Mouse (Mus musculus) CD4-positive, CD25-positive, alpha-beta regulatory T cell, adult 4 months (primary cell): ENCODE data around the gene Rps12-ps3. TPM values are rescaled to one million over a fixed set of nuclear protein-coding genes. Genes with fewer than 3 reads are reported as not detected.

Experiments used
- ATAC-seq: one replicate; pipeline ENCODE4 v1.8.0; 2017
- polyA plus RNA-seq, 2 experiments: library from polyadenylated mRNA; unstranded; fragments of 100-300 nt; shearing (Covaris generic); gene quantifications; one replicate each; pipeline ENCODE4 v1.2.1; 2017

Rps12-ps3 gene
- polyA plus RNA-seq, 2 experiments from 2014 or later, result 76.5 to 637 TPM

DNA sequence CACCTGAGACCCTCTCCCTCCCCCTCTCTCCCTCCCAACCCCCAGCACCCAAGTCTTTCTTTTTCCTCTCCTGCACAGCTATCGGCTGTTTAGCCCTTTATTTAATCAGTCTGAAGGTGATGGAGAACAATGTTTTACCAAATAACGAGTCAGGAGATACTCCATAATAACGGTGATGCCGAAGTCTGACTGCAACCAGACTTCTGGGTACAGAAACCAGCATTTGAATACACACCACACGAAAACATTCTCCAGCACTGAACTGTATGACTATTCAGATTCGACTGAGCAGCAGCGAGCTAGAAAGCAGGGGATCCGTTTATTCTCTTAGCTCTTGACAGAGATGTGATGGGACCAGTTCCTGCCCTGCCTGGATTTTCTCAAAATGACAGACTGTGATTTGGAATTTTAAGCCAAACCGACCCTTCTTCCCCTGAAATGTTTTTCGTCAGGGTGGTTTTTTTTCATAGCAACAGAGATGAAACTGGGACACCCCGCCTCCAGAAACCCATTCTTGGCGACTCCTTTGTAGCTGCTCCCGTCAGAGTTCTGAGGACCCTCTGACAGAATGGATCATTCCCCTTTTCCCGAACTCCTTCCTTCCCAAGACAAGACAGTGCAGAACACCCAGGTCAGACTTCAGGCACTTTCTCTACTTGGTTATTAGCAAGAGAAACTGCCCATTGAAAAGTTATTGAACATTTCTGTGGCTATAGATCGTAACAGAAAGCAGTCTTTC is 29.2 kb downstream of the Rps12-ps3 start:
- no peak for ATAC-seq

DNA sequence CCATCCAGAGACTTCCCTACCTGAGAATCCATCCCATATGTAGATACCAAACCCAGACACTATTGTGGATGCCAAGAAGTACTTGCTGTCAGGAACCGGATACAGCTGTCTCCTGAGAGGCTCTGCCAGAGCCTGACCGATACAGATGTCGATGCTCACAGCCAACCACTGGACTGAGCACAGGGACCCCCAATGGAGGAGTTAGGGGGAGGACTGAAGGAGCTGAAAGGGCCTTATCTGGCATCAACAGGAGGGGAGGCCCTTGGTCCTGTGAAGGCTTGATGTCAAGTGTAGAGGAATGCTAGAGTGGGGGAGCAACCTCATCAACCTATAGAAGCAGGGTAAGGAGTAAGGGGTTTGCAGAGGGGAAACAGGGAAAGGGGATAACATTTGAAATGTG is 30.7 kb downstream of the Rps12-ps3 start:
- ATAC-seq, result no peak

GRCm38 (mm10) chr19:59354906-59355305 is 32.8 kb downstream of the Rps12-ps3 start:
- no peak for ATAC-seq

DNA sequence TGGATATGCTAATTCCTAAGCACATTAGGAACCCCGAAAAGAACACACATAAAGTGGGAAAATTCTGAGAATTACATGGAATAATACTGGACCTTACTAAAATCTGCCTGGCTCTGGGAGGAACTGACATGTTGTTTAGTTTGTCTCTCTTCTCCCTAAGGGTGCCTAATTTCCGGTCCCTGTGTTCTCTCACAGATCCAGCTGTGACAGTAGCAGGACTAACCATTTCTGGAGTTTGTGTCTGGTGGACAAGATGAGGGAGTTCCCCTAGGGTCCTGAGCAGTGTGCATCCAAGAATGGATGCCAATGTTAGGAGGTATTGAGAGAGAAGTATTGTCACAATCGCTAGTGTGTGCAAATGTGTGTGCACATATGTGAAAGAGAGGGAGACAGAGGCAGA is 34.3 kb downstream of the Rps12-ps3 start:
- ATAC-seq, result no peak

DNA sequence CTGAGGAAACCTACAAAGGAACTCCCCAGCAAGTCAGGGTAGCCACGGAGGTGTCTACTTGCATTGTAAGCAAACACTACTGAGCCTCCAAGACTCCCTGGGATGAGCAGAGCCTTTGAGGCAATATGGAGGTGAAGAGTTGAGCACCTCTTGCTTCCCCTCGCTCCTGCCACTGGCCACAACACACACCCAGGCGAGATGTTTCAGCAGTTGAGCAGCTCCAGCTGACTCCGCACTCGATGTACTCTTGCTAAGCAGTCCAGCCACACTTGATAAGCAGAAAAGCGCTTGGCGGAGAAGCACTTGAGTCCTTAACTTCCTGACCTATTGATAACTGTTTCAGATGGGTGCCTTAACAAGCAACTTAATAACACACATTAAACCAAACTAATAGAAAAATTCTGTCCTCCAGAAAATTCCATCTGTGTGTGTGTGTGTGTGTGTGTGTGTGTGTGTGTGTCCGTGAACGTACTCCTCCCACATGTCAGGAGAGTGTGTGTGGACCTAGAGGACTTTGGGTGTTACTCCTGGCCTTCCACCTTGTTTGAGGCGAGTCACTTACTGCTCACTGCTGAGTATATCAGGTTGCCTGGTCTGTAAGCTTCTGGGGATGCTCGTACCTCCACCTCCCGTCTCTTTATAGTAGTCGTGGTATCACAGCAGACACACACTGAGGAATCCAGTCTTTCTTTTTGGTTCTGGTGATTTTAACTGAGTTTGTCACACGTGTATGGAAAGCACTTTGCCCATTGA is 34.9 kb downstream of the Rps12-ps3 start:
- no peak for ATAC-seq

- no peak for ATAC-seq
Measured at GRCm38 (mm10) chr19:59357878-59358277, 35.8 kb downstream of the Rps12-ps3 start.

DNA sequence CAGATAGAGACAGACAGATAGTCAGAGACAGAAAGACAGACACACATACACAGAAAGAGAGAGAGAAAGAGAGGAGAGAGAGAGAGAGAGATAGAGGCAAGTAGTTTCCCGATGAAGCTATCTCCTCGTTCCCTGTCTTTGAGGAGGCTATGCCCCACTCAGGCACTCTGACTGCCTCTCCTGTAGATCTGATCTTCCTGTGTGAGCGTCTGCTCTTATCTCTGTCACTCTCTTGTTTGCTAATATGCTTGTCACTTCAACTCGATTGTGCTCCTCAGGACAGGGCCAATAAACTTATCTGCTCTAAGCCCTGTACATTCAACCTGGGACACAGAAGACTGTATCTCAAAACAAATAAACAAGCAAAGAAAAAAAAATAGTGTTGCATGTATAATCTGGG is 37.1 kb downstream of the Rps12-ps3 start:
- ATAC-seq, result no peak

DNA sequence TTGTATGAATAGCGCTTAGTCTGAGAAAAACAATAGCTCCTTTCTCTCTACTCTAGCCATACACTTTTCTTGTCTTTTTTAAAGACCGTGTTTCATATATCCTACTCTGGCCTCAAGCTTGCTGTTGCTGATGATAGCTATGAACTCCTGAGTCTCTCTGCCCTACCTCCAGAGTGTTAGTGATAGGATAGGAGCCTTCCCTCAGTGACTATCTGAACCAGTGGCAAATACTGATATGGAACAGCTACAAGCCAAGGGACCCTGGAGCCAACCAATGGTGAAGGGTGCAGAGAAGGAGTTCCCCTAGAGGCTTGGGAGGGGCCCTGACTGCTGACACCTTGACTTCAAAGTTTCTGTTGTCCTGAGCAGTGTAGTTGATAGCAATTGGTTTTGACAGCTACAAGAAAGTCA is 38.4 kb downstream of the Rps12-ps3 start:
- ATAC-seq, result no peak

- ATAC-seq, result no peak
Measured at GRCm38 (mm10) chr19:59362646-59363045, 40.6 kb downstream of the Rps12-ps3 start.

- ATAC-seq, result no peak
Measured at GRCm38 (mm10) chr19:59363666-59364065, 41.6 kb downstream of the Rps12-ps3 start.

DNA sequence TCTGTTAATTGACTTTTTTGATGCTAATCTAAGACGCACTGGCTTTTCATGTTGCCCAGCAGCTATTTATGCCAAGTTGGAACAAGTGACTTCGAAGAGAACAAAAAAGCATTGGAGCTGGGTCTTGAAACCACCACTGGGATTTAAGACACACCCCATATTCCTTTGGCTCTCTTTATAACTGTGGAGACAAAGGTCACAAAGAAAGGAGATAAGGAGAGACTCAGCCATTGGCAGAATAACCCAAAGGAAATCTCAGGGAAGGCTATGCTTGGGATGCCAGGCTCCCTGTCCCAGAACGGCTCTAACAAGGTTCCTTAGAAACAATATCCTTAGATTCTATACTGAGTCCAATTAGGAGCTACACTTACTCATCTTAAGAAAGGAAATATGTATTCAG is 44.6 kb downstream of the Rps12-ps3 start:
- no peak for ATAC-seq

DNA sequence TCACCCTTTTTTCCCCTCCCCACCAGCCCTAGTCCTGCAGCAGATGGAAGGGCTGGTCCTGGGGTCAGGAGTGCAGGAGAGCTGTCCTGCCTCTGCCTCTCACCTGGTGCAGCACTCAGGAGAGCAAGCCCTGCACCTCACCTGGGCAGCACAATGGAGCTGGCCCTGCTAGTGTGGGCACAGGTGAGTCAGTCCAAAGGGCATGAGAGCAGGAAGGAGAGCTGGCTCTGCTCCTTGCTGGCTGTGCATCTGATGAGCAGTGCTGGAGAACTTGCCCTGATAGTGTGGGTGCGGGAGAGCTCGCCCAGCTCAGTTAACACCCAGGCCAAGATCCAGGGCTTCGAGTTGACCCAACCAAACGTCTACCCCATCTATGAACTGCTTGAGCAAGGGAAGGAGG is 45.8 kb downstream of the Rps12-ps3 start:
- ATAC-seq, result no peak

GRCm38 (mm10) chr19:59371016-59371415 is 48.9 kb downstream of the Rps12-ps3 start:
- no peak for ATAC-seq

Other genes starting within 250 kb of the Rps12-ps3 start
- gene Shtn1, start 246.2 kb upstream of the Rps12-ps3 start, polyA plus RNA-seq, result 1 to 10 TPM in 1 of 2 experiments, under 1 TPM in 1; 0.90 to 2.9 TPM
- not detected for gene Vax1, start 152.2 kb upstream of the Rps12-ps3 start, polyA plus RNA-seq
- gene Kcnk18, start 103.1 kb upstream of the Rps12-ps3 start, polyA plus RNA-seq, result not detected
- gene Slc18a2, start 61.4 kb upstream of the Rps12-ps3 start, polyA plus RNA-seq, result 10 to 100 TPM; 21.1 to 28.6 TPM
- 10 to 100 TPM in 1 of 2 experiments, 1 to 10 TPM in 1; 6.2 to 10.1 TPM for gene Pdzd8, start 23.5 kb downstream of the Rps12-ps3 start, polyA plus RNA-seq
- not detected for gene Emx2, start 136.1 kb downstream of the Rps12-ps3 start, polyA plus RNA-seq